Mouse (Mus musculus): ENCODE measurements around the gene Hexdc.
A peak's percentile ranks its signal among the peaks of the same experiment; 100 is the strongest.

Gene Hexdc

GRCm38 (mm10) chr11:121228129-121229017, 24.1 kb downstream of the Hexdc start:
- DNase-seq (ENCODE audit: low spot score): no peak

- DNase-seq (ENCODE audit: low spot score): no peak
These were observed 24.8 kb downstream of the Hexdc start, which contains the start of gene Cybc1 for GRCm38 (mm10) chr11:121229018-121229439. Gene Cybc1, minus strand, starts transcription at chr11:121229322.

- DNase-seq (ENCODE audit: low spot score): no peak
These were observed 27.0 kb downstream of the Hexdc start for GRCm38 (mm10) chr11:121231191-121231590.

GRCm38 (mm10) chr11:121231628-121232291, 27.5 kb downstream of the Hexdc start:
- DNase-seq (ENCODE audit: low spot score): no peak

- DNase-seq (ENCODE audit: low spot score): no peak
These were observed 28.5 kb downstream of the Hexdc start for GRCm38 (mm10) chr11:121232706-121233105.

GRCm38 (mm10) chr11:121235475-121236238, 31.4 kb downstream of the Hexdc start:
- no peak for DNase-seq (ENCODE audit: low spot score)

- peak; percentile 89 for DNase-seq (ENCODE audit: low spot score)
These were observed 32.5 kb downstream of the Hexdc start, which contains the start of gene Narf for GRCm38 (mm10) chr11:121236564-121237344. Gene Narf, plus strand, starts transcription at chr11:121237253.

- no peak for DNase-seq (ENCODE audit: low spot score)
These were observed 33.3 kb downstream of the Hexdc start for GRCm38 (mm10) chr11:121237345-121238128.

GRCm38 (mm10) chr11:121239669-121240068, 35.4 kb downstream of the Hexdc start:
- no peak for DNase-seq (ENCODE audit: low spot score)

GRCm38 (mm10) chr11:121250196-121250595, 46.0 kb downstream of the Hexdc start:
- DNase-seq (ENCODE audit: low spot score): no peak

GRCm38 (mm10) chr11:121259160-121260100, 55.2 kb downstream of the Hexdc start, which contains the start of gene Foxk2:
Gene Foxk2, plus strand, starts transcription at chr11:121259990.
- peak; percentile 73 for DNase-seq (ENCODE audit: low spot score)

- DNase-seq (ENCODE audit: low spot score): no peak
These were observed 56.1 kb downstream of the Hexdc start for GRCm38 (mm10) chr11:121260211-121260906.

- no peak for DNase-seq (ENCODE audit: low spot score)
These were observed 56.8 kb downstream of the Hexdc start for GRCm38 (mm10) chr11:121261074-121261473.

Measured in urinary bladder, postnatal 10 days (tissue).